ENCODE assay signal across 12 mouse cellular contexts in the genomic region with DNA sequence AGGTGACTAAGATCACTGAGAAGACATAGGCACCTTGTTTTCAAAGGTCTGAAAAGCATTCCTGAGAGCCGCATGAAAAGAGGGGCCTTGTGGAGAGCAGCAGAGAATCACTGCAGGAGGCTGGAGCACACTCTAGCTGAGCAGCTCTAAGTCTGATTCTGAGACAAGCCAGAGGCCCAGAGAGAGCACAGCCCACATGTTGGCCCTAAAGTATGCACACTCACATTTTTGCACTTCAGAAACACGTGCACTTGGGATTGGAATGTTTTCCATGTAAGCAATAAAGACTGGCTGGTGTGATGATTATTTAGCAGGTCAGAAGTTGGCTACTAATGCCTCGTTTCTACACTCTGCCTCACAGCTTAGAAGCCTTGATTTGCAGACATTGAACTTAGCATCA. TPM values are rescaled to one million over a fixed set of nuclear protein-coding genes. Genes with fewer than 3 reads are reported as not detected.
A peak's percentile ranks its signal among the peaks of the same experiment; 100 is the strongest.
DNase-seq lines count a peak whose midpoint lies in the region; ATAC-seq and TF ChIP-seq lines count a peak whose summit lies in the region.
"Had no signal": no experiment of that assay in that cellular context is flagged by ENCODE, and none has a peak within 500 bp of the region (broad histone marks: within the 10 kb centered on the region; RNA-seq: fewer than 3 reads in every experiment).

No protein-coding gene starts in this region.

- H3K4me1 ChIP-seq in heart, embryonic 15.5 days (replicated peaks) = peaks cover 33% of the 10 kb centered on the region
- peaks cover 30% of the 10 kb centered on the region for H3K4me1 ChIP-seq in embryonic fibroblast, embryonic 13.5 days (ENCODE audit: control insufficient read depth, insufficient read depth, low read length)
- 0 out of 2 replicates have a peak, but pooled peaks cover 11% of the 10 kb centered on the region for H3K4me1 ChIP-seq in kidney, postnatal 0 days (replicated peaks; ENCODE audit: insufficient read depth, low read length)
- peaks cover 8% of the 10 kb centered on the region; the same call in 1 of the 2 replicates for H3K4me1 ChIP-seq in lung, postnatal 0 days (ENCODE audit: insufficient read depth, low read depth, low read length)
- no peaks in the 10 kb centered on the region; the same call in none of the 2 replicates for H3K4me1 ChIP-seq in midbrain, embryonic 13.5 days (replicated peaks)
- H3K4me1 ChIP-seq in forebrain, embryonic 12.5 days = peaks cover 24% of the 10 kb centered on the region; the same call in 1 of the 2 replicates

- no peak for DNase-seq in heart, postnatal 4 days
- DNase-seq in kidney, postnatal 0 days (ENCODE audit: low spot score) = peak; percentile 25
- DNase-seq in lung, postnatal 0 days (ENCODE audit: low spot score) = peak; percentile 63
- no peak for DNase-seq in cerebellum, adult 9-10 months
- DNase-seq: cerebellum, adult 2 months had no signal

- H3K27ac ChIP-seq in heart, embryonic 15.5 days = peak overlapping the region; percentile 89
- H3K27ac ChIP-seq in embryonic fibroblast, embryonic 13.5 days (ENCODE audit: insufficient read depth, low read length) = peak overlapping the region; percentile 59
- peak overlapping the region; percentile 82 for H3K27ac ChIP-seq in kidney, postnatal 0 days
- peak overlapping the region; percentile 68 for H3K27ac ChIP-seq in lung, postnatal 0 days (ENCODE audit: low read length)
- H3K27ac ChIP-seq in midbrain, embryonic 13.5 days = no peak overlapping the region
- H3K27ac ChIP-seq in forebrain, embryonic 12.5 days = no peak overlapping the region
- H3K27ac ChIP-seq: embryonic facial prominence, embryonic 12.5 days had no signal

- no peak overlapping the region for H3K9ac ChIP-seq in heart, embryonic 15.5 days
- no peak overlapping the region; the same call in 1 of the 2 replicates for H3K9ac ChIP-seq in kidney, postnatal 0 days (ENCODE audit: low read depth, low read length)
- H3K9ac ChIP-seq in lung, postnatal 0 days (replicated peaks; ENCODE audit: low read depth) = no peak overlapping the region
- H3K9ac ChIP-seq in midbrain, embryonic 13.5 days (replicated peaks) = no peak overlapping the region
- H3K9ac ChIP-seq in forebrain, embryonic 12.5 days = no peak overlapping the region
- H3K9ac ChIP-seq: embryonic facial prominence, embryonic 12.5 days had no signal

- ATAC-seq in heart, embryonic 15.5 days (replicated peaks; ENCODE audit: insufficient number of reproducible peaks, insufficient read depth, low FRiP score, low read depth) = peak; percentile 67
- ATAC-seq in kidney, postnatal 0 days (replicated peaks; ENCODE audit: low FRiP score, low read depth) = peak; percentile 47; the same call in 1 of the 2 replicates
- ATAC-seq in lung, postnatal 0 days = peak; percentile 85
- ATAC-seq in midbrain, embryonic 13.5 days = no peak
- ATAC-seq in forebrain, embryonic 12.5 days (ENCODE audit: low FRiP score) = no peak
- ATAC-seq: CD4-positive, CD25-positive, alpha-beta regulatory T cell, adult 4 months had no signal

- no peaks in the 10 kb centered on the region for H3K27me3 ChIP-seq in heart, embryonic 15.5 days
- no peaks in the 10 kb centered on the region for H3K27me3 ChIP-seq in kidney, postnatal 0 days (ENCODE audit: insufficient read depth, low read length)
- no peaks in the 10 kb centered on the region for H3K27me3 ChIP-seq in lung, postnatal 0 days (replicated peaks; ENCODE audit: insufficient read depth, low read length)
- no peaks in the 10 kb centered on the region for H3K27me3 ChIP-seq in midbrain, embryonic 13.5 days
- no peaks in the 10 kb centered on the region for H3K27me3 ChIP-seq in forebrain, embryonic 12.5 days
- H3K27me3 ChIP-seq: embryonic facial prominence, embryonic 12.5 days had no signal

- H3K9me3 ChIP-seq in heart, embryonic 15.5 days (replicated peaks) = no peaks in the 10 kb centered on the region
- H3K9me3 ChIP-seq in kidney, postnatal 0 days (replicated peaks; ENCODE audit: low read length) = no peaks in the 10 kb centered on the region
- no peaks in the 10 kb centered on the region for H3K9me3 ChIP-seq in lung, postnatal 0 days (ENCODE audit: low read length)
- no peaks in the 10 kb centered on the region for H3K9me3 ChIP-seq in midbrain, embryonic 13.5 days
- H3K9me3 ChIP-seq in forebrain, embryonic 12.5 days = no peaks in the 10 kb centered on the region
- H3K9me3 ChIP-seq: embryonic facial prominence, embryonic 12.5 days had no signal

- H3K4me2 ChIP-seq in heart, embryonic 15.5 days = no peak overlapping the region
- peak overlapping the region; percentile 25; the same call in 1 of the 2 replicates for H3K4me2 ChIP-seq in kidney, postnatal 0 days (ENCODE audit: low read length)
- H3K4me2 ChIP-seq in lung, postnatal 0 days (replicated peaks; ENCODE audit: low read depth, low read length) = no peak overlapping the region
- H3K4me2 ChIP-seq in midbrain, embryonic 13.5 days (replicated peaks) = no peak overlapping the region
- H3K4me2 ChIP-seq in forebrain, embryonic 12.5 days = no peak overlapping the region
- H3K4me2 ChIP-seq: embryonic facial prominence, embryonic 12.5 days had no signal

- WGBS in heart, embryonic 15.5 days = 11% methylated on average over 3 of the region's 3 CpGs
- 32% methylated on average over 3 of the region's 3 CpGs for WGBS in kidney, postnatal 0 days
- 41% methylated on average over 3 of the region's 3 CpGs for WGBS in lung, postnatal 0 days
- WGBS in midbrain, embryonic 13.5 days = 54% methylated on average over 3 of the region's 3 CpGs
- 36% methylated on average over 3 of the region's 3 CpGs for WGBS in forebrain, embryonic 12.5 days

- peak; percentile 76; the same call in 1 of the 2 replicates for TF ChIP-seq EP300 in lung, postnatal 0 days (IDR thresholded peaks at IDR 0.05)

- TF ChIP-seq POLR2A in embryonic fibroblast, embryonic 13.5 days (IDR thresholded peaks at IDR 0.05; ENCODE audit: low read depth, low read length) = no peak

- no peaks in the 10 kb centered on the region for H3K36me3 ChIP-seq in heart, embryonic 15.5 days
- H3K36me3 ChIP-seq in kidney, postnatal 0 days (ENCODE audit: insufficient read depth, low read length) = peaks cover 15% of the 10 kb centered on the region; the same call in 1 of the 2 replicates
- 0 out of 2 replicates have a peak, but pooled peaks cover 8% of the 10 kb centered on the region for H3K36me3 ChIP-seq in lung, postnatal 0 days (ENCODE audit: insufficient read depth, low read length)
- no peaks in the 10 kb centered on the region for H3K36me3 ChIP-seq in midbrain, embryonic 13.5 days
- H3K36me3 ChIP-seq in forebrain, embryonic 12.5 days (replicated peaks) = no peaks in the 10 kb centered on the region
- H3K36me3 ChIP-seq: embryonic facial prominence, embryonic 12.5 days had no signal

- H3K4me3 ChIP-seq in heart, embryonic 15.5 days = no peak overlapping the region
- H3K4me3 ChIP-seq in embryonic fibroblast, embryonic 13.5 days (ENCODE audit: insufficient read depth, low read length) = no peak overlapping the region
- H3K4me3 ChIP-seq in kidney, postnatal 0 days (replicated peaks; ENCODE audit: low read depth, low read length) = no peak overlapping the region
- H3K4me3 ChIP-seq in lung, postnatal 0 days (ENCODE audit: low read depth, low read length) = no peak overlapping the region
- H3K4me3 ChIP-seq in midbrain, embryonic 13.5 days (replicated peaks) = no peak overlapping the region
- no peak overlapping the region for H3K4me3 ChIP-seq in forebrain, embryonic 12.5 days (replicated peaks)
- H3K4me3 ChIP-seq: embryonic facial prominence, embryonic 12.5 days had no signal

- TF ChIP-seq CTCF in embryonic fibroblast, embryonic 13.5 days (IDR thresholded peaks at IDR 0.05; ENCODE audit: borderline replicate concordance, insufficient read depth, low read length) = no peak
- TF ChIP-seq CTCF in kidney, postnatal 0 days (IDR thresholded peaks at IDR 0.05; ENCODE audit: low read depth) = no peak
- TF ChIP-seq CTCF in lung, postnatal 0 days (IDR thresholded peaks at IDR 0.05) = 0 out of 2 replicates have a peak, but pooled peaks have one; percentile 2

RNA-seq across cellular contexts. Expression of a gene that starts 25.7 kb away (rescaled TPM):
- 0.10 and 0.11 TPM in 2 replicates for polyA plus RNA-seq in heart, embryonic 15.5 days (2015; fragmentation: Nextera tagmentation; extraction: Ambion mirVana)
- total RNA-seq in heart, postnatal 4 days (2021) = not detected
- polyA plus RNA-seq in embryonic fibroblast, embryonic 13.5 days (2011; ENCODE audit: insufficient read length, low read depth, missing spikeins) = not detected in 2 replicates
- 0.09 TPM in 1 of 2 replicates, not detected in the other for polyA plus RNA-seq in kidney, postnatal 0 days (2015; fragmentation: Nextera tagmentation; extraction: Ambion mirVana)
- polyA plus RNA-seq in lung, postnatal 0 days (2015; fragmentation: Nextera tagmentation; extraction: Ambion mirVana) = 0.13 and 0.17 TPM in 2 replicates
- 0.15 TPM in 1 of 2 replicates, not detected in the other for polyA plus RNA-seq in midbrain, embryonic 13.5 days (2015; fragmentation: Nextera tagmentation; extraction: Ambion mirVana)
- polyA plus RNA-seq in forebrain, embryonic 12.5 days (2016; fragmentation: Nextera tagmentation; extraction: Ambion mirVana) = not detected in 2 replicates
- polyA plus RNA-seq: CD4-positive, CD25-positive, alpha-beta regulatory T cell, adult 4 months; cerebellum, adult 2 months; limb, embryonic 11.5 days had no signal

RNA-seq across cellular contexts. Expression of a gene that starts 52.4 kb away (rescaled TPM):
- polyA plus RNA-seq in heart, embryonic 15.5 days (2015; fragmentation: Nextera tagmentation; extraction: Ambion mirVana) = 0.67 and 0.74 TPM in 2 replicates
- total RNA-seq in heart, postnatal 4 days (2021) = 1 to 10 TPM; 1.3 to 1.4 TPM
- 1.5 and 2.1 TPM in 2 replicates for polyA plus RNA-seq in embryonic fibroblast, embryonic 13.5 days (2011; ENCODE audit: insufficient read length, low read depth, missing spikeins)
- 0.70 and 0.84 TPM in 2 replicates for polyA plus RNA-seq in kidney, postnatal 0 days (2015; fragmentation: Nextera tagmentation; extraction: Ambion mirVana)
- polyA plus RNA-seq in lung, postnatal 0 days (2015; fragmentation: Nextera tagmentation; extraction: Ambion mirVana) = 0.61 and 0.71 TPM in 2 replicates
- polyA plus RNA-seq in midbrain, embryonic 13.5 days (2015; fragmentation: Nextera tagmentation; extraction: Ambion mirVana) = 0.70 and 1.0 TPM in 2 replicates
- polyA plus RNA-seq in forebrain, embryonic 12.5 days (2016; fragmentation: Nextera tagmentation; extraction: Ambion mirVana) = 0.62 and 1.1 TPM in 2 replicates

Comparison
In these comparisons a context has a peak if more than half of its experiments do, and no peak if none do; other contexts are left out.
1. ATAC-seq: peak in heart, embryonic 15.5 days (single experiment), kidney, postnatal 0 days (single experiment) and lung, postnatal 0 days (single experiment); none in midbrain, embryonic 13.5 days (single experiment) and forebrain, embryonic 12.5 days (single experiment).
2. H3K27ac ChIP-seq: peak in heart, embryonic 15.5 days (single experiment), embryonic fibroblast, embryonic 13.5 days (single experiment), kidney, postnatal 0 days (single experiment) and lung, postnatal 0 days (single experiment); none in midbrain, embryonic 13.5 days (single experiment) and forebrain, embryonic 12.5 days (single experiment).
3. DNase-seq: peak in kidney, postnatal 0 days (single experiment) and lung, postnatal 0 days (single experiment); none in heart, postnatal 4 days (single experiment) and cerebellum, adult 9-10 months (single experiment).